Mouse (Mus musculus) inflammation-experienced regulatory T-cells, adult 6 months (primary cell): ENCODE measurements around the gene Saa4. TPM values are rescaled to one million over a fixed set of nuclear protein-coding genes. Genes with fewer than 3 reads are reported as not detected.
"Not testable (repeated sequence)": the region's sequence is repeated elsewhere in the genome, so short reads cannot be mapped to it uniquely, and the experiment has no call there.

Experiments
- ATAC-seq: one replicate; pipeline ENCODE4 v1.8.0; 2017
- polyA plus RNA-seq, 3 experiments: library from polyadenylated mRNA; unstranded; fragments of 100-300 nt; shearing (Covaris generic); gene quantifications; one replicate each; pipeline ENCODE4 v1.2.1; 2017

Saa4 gene
- polyA plus RNA-seq, 3 experiments from 2014 or later, result not detected

DNA sequence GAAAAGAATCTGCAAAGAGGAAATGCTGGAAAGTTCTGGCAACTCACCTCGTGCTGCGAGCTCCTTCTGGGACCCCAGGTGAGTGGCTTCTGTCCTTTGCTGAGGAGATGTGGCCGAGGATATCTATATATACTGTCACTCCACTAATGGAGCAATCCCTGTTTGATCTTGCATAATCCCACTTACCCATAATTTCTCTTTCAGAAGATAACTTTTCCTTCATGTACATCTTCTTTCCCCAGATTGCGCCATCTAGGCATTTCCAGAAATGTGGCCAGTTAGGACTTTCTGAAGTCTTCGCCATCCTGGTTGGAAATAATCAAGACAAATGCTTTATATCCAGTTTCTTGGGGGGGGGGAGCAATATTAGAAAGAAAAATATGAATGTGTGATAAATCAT lies 16.8 kb downstream of the Saa4 start, which contains the start of gene Saa3:
Gene Saa3, minus strand, starts transcription at position 101 of the 400 bp plus-strand sequence.
- no peak for ATAC-seq

DNA sequence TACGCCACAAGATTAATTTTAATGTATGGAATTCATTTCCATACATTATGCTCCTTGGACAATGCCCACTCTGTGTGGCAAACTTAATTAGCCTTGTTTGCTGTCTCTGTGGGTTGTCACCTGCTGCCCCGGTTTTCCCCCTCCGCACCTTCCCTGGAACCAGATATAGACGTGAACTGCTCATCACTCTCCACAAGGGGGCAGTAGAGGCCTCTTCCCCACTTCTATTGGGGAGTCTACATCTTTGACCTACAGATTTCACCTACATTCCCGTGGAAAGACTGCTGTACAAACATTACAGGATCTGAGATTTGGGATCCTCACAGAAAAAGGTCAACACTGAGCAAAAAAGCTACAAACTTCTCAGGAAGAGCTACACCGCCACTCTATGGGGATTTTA lies 17.9 kb downstream of the Saa4 start:
- ATAC-seq, result peak; percentile 47

DNA sequence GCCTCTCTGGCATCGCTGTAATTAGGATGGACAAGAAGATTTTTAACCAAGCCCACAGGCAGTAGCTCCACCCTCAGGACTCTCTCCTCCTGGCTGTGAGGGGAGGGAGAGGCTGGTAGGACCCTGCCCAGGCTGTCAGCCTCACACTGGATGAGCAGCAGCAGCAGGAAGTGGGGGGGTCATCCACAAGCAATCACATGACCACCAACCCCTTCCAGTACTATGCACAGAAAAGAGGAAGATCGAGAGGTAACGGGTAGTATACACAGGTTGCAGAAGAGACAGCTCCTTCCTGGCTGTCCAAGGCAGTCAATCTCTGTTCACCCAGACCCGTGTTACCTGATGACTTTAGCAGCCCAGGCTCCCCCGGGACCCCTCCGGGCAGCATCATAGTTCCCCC lies 20.2 kb downstream of the Saa4 start:
- ATAC-seq, result no peak

- ATAC-seq, result peak; percentile 97
Measured at GRCm38 (mm10) chr7:46710390-46710844, 22.0 kb downstream of the Saa4 start, which contains the start of gene Saal1. Gene Saal1, minus strand, starts transcription at chr7:46710680.

- ATAC-seq, result no peak
Measured at GRCm38 (mm10) chr7:46700521-46701025, 31.8 kb downstream of the Saa4 start.

DNA sequence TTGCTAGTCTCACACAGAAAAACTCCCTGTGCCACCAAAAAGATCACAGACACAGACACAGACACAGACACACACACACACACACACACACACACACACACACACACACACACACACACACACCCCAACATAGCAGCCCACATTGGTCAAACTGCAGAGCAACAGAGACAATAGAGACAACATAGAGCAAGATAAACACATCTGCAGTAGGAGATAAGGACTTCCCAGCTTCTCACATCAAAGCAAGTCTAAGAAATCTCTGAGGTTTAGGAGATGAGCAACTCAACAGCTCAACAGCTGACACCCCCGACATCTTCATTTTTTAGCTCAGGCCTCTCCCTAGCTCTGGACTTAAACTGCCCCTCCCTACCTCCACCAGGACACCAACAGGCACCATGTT lies 35.6 kb downstream of the Saa4 start:
- ATAC-seq, result no peak

GRCm38 (mm10) chr7:46686827-46687226 lies 45.6 kb downstream of the Saa4 start:
- no peak for ATAC-seq

GRCm38 (mm10) chr7:46680732-46681131 lies 51.7 kb downstream of the Saa4 start:
- ATAC-seq, result no peak

DNA sequence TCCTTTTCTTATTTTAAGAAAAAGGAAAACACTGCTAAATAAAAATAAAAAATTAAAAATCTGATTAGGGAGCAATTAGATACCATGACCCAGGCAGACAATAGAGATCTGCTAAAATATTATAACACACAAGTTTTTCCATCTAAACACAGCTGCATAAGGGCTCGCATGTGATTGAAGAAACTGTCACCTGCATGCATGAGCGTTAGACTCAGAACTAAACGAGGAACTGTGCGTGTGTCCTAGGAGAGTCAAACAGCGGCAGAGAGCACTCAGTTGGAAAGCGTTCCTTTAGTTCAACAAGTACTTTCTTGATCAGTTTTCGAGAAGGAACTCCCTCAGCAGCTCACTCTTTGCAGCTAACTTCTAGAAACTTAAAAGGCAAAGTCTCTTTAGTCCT lies 53.4 kb downstream of the Saa4 start:
- not testable (repeated sequence) for ATAC-seq

GRCm38 (mm10) chr7:46678417-46678816 lies 54.0 kb downstream of the Saa4 start:
- no peak for ATAC-seq

Other genes starting within 250 kb of the Saa4 start
- 10 to 100 TPM; 17.1 to 20.4 (median 18.8) TPM for gene Sergef, start 92.8 kb downstream of the Saa4 start, polyA plus RNA-seq
- gene Tph1, start 60.1 kb downstream of the Saa4 start, polyA plus RNA-seq, result 1 to 10 TPM in 2 of 3 experiments, not detected in 1; 1.5 to 1.7 TPM
- 10 to 100 TPM; 17.8 to 22.5 (median 18.4) TPM for gene Saal1, start 21.9 kb downstream of the Saa4 start, polyA plus RNA-seq
- gene Saa3, start 16.9 kb downstream of the Saa4 start, polyA plus RNA-seq, result not detected
- not detected for gene Saa1, start 10.4 kb upstream of the Saa4 start, polyA plus RNA-seq
- gene Saa2, start 19.2 kb upstream of the Saa4 start, polyA plus RNA-seq, result not detected
- gene Hps5, start 63.5 kb upstream of the Saa4 start, polyA plus RNA-seq, result 10 to 100 TPM; 16.4 to 22.3 (median 19.7) TPM
- 10 to 100 TPM; 26.7 to 29.9 (median 27.0) TPM for gene Gtf2h1, start 63.5 kb upstream of the Saa4 start, polyA plus RNA-seq
- gene Ldha, start 108.9 kb upstream of the Saa4 start, polyA plus RNA-seq, result 1,000 to 10,000 TPM in 1 of 3 experiments, 100 to 1,000 TPM in 2; 790 to 1,249 (median 846) TPM
- not detected for gene Ldhc, start 128.6 kb upstream of the Saa4 start, polyA plus RNA-seq
- 100 to 1,000 TPM; 101 to 140 (median 128) TPM for gene Tsg101, start 187.4 kb upstream of the Saa4 start, polyA plus RNA-seq
- 10 to 100 TPM in 1 of 3 experiments, 1 to 10 TPM in 2; 7.7 to 12.0 (median 8.1) TPM for gene Uevld, start 225.9 kb upstream of the Saa4 start, polyA plus RNA-seq